Mouse (Mus musculus) layer of hippocampus, adult 9-11 months (tissue): Measurements from ENCODE around the gene Tceal5.
"Not testable (repeated sequence)": the region's sequence is repeated elsewhere in the genome, so short reads cannot be mapped to it uniquely, and the experiment has no call there.

Experiments
- DNase-seq: peaks from one replicate; pipeline ENCODE4 v3.0.0; 2022

The Tceal5 gene

DNA sequence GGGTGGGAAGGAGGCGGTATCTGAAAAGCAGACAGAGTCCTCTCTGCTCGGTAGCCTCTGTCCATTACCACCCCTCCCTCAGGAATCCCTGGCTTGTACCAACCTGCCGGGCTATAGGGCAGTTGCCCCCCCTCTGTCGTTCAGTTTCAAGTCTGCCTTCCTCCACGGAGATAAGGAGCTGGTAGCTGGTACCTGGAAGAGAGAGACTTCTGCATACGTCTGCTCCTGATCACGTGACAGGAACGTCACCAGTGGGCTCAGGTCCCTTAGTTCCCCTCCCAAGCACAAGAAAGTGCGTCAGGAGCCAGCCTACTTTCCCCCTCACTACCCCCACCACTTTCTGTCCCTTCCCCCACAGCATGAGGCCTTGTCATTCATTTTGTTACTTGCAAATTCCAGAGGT is at the start of gene Tceal5:
Gene Tceal5, minus strand, starts transcription at position 213 of the 403 bp plus-strand sequence.
- peak; percentile 71 for DNase-seq

DNA sequence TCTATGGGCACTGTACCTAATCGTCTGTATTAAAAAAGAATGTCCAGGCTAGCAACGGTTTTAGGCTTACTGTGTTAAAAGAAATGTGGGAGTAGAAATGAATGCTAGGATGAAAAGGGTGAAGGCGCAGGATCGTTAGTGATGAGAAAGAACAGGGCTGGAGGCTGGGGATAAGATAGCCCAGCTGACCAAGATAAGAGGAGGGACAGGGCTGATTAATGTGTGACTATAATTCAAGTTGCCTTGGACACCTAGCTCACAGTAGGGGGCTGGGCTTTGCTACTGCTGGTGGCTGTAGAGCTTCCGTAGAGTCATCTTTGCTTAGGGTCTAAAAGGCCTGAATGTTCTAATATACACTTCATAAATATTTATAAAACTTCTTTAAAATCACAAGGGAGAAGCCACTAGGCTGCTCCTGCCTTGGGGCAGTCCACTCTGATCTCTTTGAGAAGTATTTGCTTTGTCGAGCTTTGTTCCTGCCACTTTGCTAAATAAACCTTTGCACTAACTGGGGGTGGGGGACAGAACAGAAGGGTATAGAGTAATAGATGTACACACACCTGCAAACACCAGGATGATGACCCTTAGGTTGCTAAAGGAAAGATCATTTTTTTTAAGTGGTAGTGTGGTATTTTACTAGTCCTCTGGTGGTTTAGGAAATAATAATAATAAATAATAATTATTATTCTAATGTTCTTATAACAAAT is 48.5 kb upstream of the Tceal5 start:
- no peak for DNase-seq

DNA sequence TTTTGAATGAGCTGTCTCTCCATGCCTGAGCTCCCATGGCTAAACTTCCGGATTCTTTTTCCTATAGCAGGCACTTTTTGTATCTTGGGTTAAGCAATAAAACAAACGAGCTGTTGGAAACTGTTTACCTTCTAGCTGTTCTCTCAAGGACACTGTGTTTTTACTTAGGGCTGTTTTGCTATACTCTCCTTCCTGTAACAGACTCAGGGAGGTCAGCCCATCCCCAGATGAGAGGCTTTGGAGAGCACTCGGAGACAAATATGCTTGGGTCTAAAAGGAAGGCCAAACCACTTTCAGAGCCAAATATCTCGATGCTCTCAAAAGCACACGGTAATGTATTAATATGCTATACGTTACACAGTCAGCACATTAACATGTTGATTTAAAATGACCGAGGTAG is 46.0 kb upstream of the Tceal5 start:
- no peak for DNase-seq

- no peak for DNase-seq
Observed at GRCm38 (mm10) chrX:136248811-136249210, 45.1 kb upstream of the Tceal5 start.

DNA sequence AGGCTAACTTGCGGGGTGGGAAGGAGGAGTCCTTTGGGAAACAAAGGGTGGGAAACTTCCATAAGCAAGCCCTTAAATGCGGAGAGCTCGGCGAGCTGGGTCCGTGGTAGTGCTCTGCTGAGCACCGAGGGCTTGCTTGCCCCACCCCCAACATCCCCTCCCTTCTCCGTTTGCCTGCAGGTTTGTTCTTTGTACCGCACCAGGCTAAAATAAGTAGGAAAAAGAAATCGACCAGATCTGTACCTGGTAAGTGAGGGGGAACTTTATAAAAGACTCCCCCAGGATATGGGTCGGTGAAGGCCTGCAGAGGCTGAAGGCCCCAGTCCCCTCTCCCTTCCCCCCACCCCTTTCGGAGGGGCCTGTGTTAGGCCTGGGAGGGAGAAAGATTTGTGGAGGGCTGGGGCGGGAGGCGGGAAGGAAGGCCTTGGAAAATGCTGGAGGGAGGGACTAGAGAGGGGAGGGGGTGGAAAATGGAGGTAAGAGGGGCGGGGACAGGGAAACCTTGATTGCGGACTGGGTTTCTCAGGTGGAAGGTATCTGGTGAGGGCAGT is 41.9 kb upstream of the Tceal5 start:
- DNase-seq, result no peak

DNA sequence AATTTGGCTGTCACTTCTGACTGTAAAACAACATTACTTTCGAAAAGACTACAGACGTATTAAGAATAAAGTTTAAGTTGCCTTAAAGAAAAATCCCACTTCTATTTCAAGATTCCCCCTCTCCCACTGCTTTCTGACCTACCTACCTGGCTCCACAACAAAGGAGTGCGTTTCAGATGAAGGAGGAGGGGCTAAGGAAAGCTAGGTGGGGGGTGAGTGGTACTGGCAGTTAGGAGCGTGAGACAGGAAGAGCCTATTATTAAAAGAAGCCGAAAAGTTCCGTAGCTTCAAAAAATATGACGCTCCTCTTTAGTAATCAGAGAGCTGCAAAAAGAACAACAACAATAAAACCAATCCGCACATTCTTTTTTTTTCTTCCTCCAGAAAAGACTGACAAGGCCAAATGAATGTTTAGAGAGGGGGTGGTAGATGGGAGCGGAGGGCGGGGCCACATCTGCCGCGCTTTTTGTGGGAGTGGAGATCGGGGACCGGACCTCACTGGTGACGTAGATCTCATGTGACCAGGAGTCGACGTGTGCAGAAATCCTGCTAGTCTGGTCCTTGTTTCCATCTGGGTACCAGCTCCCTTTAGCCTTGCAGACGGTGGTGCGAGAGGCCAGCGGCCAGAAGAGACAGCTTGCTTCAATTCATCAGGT is 41.0 kb upstream of the Tceal5 start, which contains the start of gene Tceal9:
Gene Tceal9, plus strand, starts transcription at position 506 of the 656 bp plus-strand sequence.
- peak; percentile 78 for DNase-seq

- DNase-seq, result no peak
Observed at GRCm38 (mm10) chrX:136243181-136243580, 39.5 kb upstream of the Tceal5 start.

GRCm38 (mm10) chrX:136238118-136238517 is 34.4 kb upstream of the Tceal5 start:
- no peak for DNase-seq

DNA sequence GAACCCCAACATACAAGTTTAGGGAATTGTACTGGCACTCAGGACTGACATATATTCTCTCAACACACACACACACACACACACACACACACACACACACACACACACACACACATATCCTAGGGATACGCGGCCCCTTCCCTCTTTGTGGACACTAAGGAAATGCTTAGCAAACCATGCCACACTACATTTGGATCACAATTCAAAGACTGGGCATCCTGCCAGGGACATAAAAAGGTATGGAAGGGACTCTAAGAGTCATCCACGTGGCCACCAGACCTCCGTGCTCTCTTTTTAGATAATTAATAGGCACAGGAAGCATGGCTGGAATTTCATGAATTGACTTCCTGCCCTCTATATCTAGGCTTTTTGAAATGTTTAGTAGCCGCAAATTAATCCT is 24.1 kb upstream of the Tceal5 start:
- DNase-seq, result no peak

DNA sequence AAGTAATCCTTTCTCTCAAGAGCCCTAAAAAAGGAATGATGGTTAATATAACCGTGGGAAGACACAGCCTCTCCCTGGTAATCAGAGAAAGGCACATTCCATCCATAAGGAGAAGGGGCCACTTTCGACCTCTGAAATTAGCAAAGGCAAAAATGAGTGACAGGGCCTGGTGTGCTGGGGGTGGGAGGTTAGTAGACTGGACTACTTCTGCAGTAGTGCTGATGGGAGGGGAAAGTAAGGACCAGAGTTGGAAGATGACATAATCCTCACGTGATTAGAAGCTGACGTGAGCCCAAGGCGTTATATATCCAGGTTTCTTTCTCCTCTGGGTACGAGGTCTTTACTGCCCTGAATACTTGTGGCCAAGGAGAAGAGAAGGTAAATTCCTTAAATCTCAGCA is 20.0 kb upstream of the Tceal5 start:
- DNase-seq, result no peak

GRCm38 (mm10) chrX:136216303-136216702 is 12.6 kb upstream of the Tceal5 start:
- no peak for DNase-seq

- not testable (repeated sequence) for DNase-seq
Observed at GRCm38 (mm10) chrX:136214729-136215677, 11.3 kb upstream of the Tceal5 start, which contains the start of the genes Tceal7 and Bex1. Tceal7 (plus strand) TSS chrX:136214779. Bex1 (minus strand) TSS chrX:136215513.

DNA sequence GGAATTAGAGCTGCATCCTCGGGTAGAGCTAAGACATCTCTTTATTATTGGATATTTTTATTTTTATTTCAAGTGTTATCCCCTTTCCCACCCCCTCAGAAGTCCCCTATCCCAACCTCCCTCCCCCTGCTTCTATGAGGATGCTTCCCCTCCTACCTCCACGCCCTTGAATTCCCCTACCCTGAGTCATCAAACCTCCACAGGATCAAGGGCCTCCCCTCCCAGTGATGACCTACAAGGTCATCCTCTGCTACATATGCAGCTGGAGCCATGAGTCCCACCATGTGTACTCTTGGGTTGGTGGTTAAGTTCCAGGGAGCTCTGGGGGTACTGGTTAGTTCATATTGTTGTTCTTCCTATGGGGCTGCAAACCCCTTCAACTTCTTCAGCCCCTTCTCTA is 9.7 kb upstream of the Tceal5 start:
- DNase-seq, result no peak

- DNase-seq, result no peak
Observed at GRCm38 (mm10) chrX:136204406-136204805, 730 bp upstream of the Tceal5 start.

- no peak for DNase-seq
Observed at GRCm38 (mm10) chrX:136203257-136203656, 419 bp downstream of the Tceal5 start.

GRCm38 (mm10) chrX:136196873-136197272 is 6.8 kb downstream of the Tceal5 start:
- no peak for DNase-seq

DNA sequence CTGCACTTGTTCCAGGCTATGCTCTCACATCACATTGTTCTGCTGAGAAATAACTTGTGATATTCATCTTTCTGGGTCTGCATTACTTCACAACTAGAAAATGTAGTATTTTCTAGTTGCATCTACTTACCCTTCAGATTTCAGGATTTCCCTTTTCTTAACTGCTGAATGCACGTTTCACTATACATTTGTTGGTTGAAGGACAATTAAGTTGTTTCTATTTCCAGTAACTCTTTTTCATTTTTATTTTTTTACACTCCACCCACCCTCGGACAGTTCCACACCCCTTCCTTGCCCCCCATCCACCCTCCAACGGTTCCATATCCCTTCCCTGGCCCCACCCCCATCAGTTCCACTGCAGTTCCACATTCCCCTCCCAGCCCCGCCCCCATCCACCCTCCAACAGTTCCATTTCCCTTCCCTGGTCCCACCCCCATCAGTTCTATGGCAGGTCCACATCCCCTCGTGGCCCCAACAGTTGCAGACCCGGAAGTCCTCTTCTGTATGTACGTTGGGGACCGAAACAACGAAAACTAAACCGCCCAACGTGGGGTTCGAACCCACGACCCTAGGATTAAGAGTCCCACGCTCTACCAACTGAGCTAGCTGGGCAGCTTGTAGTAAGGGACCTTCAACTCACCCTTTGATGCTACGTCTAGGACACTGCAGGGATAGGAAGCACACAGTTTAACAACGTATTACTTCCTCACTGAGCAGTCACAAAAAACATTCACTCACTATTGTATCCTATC is 8.3 kb downstream of the Tceal5 start:
- DNase-seq, result no peak

DNA sequence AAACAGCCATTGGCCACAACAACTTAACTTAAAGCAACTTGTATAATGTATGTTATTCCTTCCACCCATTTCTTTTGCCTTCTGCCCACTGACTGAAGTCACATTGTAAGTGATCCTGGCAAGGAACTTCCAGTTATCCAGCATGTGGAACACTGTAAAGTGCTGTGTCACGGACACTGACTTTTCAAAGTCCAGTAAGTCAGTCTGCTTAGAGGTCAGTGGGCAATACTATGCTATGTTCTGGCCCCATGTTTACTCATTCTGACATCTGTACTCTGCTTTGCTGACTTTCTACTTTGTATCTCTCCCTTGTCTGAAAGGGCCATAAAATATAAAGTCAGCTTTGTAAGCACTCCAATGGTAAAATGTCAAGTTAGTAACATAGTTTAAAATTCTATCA is 20.6 kb downstream of the Tceal5 start:
- no peak for DNase-seq

DNA sequence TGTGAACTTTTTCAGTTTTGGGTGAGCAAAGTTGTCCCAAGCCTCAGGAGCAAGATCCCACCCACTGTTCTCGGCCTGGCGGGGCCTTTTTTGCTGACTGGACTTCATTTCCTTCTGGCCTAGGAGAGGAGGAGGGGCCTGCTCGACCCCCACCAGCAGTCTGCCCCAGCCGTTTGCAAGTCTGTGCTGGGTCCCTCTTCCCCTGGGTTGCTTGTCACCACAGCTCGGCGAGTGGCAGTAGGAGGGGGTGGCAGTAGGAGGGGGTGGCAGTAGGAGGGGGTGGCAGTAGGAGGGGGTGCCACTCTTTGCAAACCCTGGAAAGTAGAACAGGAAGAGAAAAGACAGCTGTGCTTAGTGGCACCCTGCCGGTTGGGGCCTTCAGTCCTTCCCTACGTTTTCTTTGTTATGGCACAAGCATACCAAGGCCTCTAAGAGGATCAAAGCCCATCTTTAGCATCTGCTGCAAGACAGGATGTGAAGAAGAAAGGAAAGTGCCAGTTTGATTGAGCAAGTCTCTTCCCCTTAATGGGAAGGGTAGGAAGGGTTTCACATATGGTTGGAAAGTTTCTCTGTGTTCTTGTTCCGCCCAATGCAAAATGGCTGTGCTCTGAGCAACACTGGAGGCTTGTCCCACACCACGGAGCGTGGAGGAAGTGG is 22.7 kb downstream of the Tceal5 start:
- no peak for DNase-seq

GRCm38 (mm10) chrX:136172786-136173185 is 30.9 kb downstream of the Tceal5 start:
- no peak for DNase-seq

GRCm38 (mm10) chrX:136172118-136172551 is 31.5 kb downstream of the Tceal5 start, which contains the start of gene Tceal8:
Tceal8 (minus strand) TSS chrX:136172342.
- DNase-seq, result peak; percentile 89
